Mouse (Mus musculus) neural tube, embryonic 14.5 days (tissue): ENCODE results near the gene Gm11034. TPM values are rescaled to one million over a fixed set of nuclear protein-coding genes. Genes with fewer than 3 reads are reported as not detected.

Experiments
- ATAC-seq: fragments of 200-750 bp; cut with Nextera tagmentation; 2 replicates; pipeline ENCODE4 v1.8.0; 2017; ENCODE audit warnings: low read depth, mild to moderate bottlenecking, moderate TSS enrichment, moderate library complexity
- H3K27ac ChIP-seq: fragments of 300-500 bp; sonication (generic); 2 replicates; pipeline ENCODE4 v1.5.1; 2014; ENCODE audit warnings: low read depth, mild to moderate bottlenecking, control low read depth, low read length, moderate library complexity, mixed read lengths
- H3K27me3 ChIP-seq: fragments of 300-500 bp; sonication (generic); 2 replicates; pipeline ENCODE4 v1.6.1; 2014; ENCODE audit warnings: low read length; ENCODE audit not compliant: control insufficient read depth, insufficient read depth
- H3K36me3 ChIP-seq: fragments of 300-500 bp; sonication (generic); 2 replicates; pipeline ENCODE4 v1.6.1; 2014; ENCODE audit warnings: low read length, mixed read lengths; ENCODE audit not compliant: control insufficient read depth, insufficient read depth
- H3K4me1 ChIP-seq: fragments of 300-500 bp; sonication (generic); 2 replicates; pipeline ENCODE4 v1.6.1; 2014; ENCODE audit warnings: low read length; ENCODE audit not compliant: control insufficient read depth, insufficient read depth
- H3K4me2 ChIP-seq: fragments of 300-500 bp; sonication (generic); 2 replicates; pipeline ENCODE4 v1.6.1; 2014; ENCODE audit warnings: mild to moderate bottlenecking, low read depth, low read length, control low read depth
- H3K4me3 ChIP-seq: fragments of 300-500 bp; sonication (generic); 2 replicates; pipeline ENCODE4 v1.5.1; 2014; ENCODE audit warnings: low read depth, low read length, control low read depth, mixed read lengths
- H3K9ac ChIP-seq: fragments of 300-500 bp; sonication (generic); replicated peaks from 2 replicates; pipeline ENCODE4 v1.6.1; 2014; ENCODE audit warnings: low read depth, mild to moderate bottlenecking, control low read depth, low read length, mixed read lengths
- H3K9me3 ChIP-seq: fragments of 300-500 bp; sonication (generic); 2 replicates; pipeline ENCODE4 v1.6.1; 2016; ENCODE audit warnings: low read length; ENCODE audit not compliant: control insufficient read depth
- WGBS: fragments of 180-500 bp; shearing (Covaris S2); extraction: QIAGEN DNeasy Blood & Tissue Kit; methylation state at CpG from one replicate; pipeline ENCODE4 v1.1.7; 2014; 5-methylcytosine and 5-hydroxymethylcytosine counted together
- polyA plus RNA-seq: library from polyadenylated mRNA; unstranded; fragments of >200 nt; fragmentation: Nextera tagmentation; extraction: Ambion mirVana; gene quantifications from 2 replicates; pipeline ENCODE4 v1.2.1, GENCODE M21; 2014

Gene Gm11034
- polyA plus RNA-seq, 1 experiment from 2014 or later: not detected

GRCm38 (mm10) chr8:72192065-72192464 lies 21.4 kb downstream of the Gm11034 start:
- no peaks in the 10 kb centered on the region for H3K27me3 ChIP-seq
- no peaks in the 10 kb centered on the region for H3K4me1 ChIP-seq
- H3K27ac ChIP-seq: no peak overlapping the region
- no peak overlapping the region for H3K4me3 ChIP-seq
- H3K4me2 ChIP-seq: no peak overlapping the region
- no peak overlapping the region for H3K9ac ChIP-seq
- no peak for ATAC-seq
- H3K9me3 ChIP-seq: no peaks in the 10 kb centered on the region
- H3K36me3 ChIP-seq: no peaks in the 10 kb centered on the region

- ATAC-seq: no peak
- Histone ChIP-seq H3K27ac (no peak overlapping the region), H3K36me3 (no peaks in the 10 kb centered on the region), H3K4me2 (no peak overlapping the region), H3K4me3 (no peak overlapping the region), H3K4me1 (no peaks in the 10 kb centered on the region), H3K9me3 (no peaks in the 10 kb centered on the region), H3K27me3 (no peaks in the 10 kb centered on the region), H3K9ac (no peak overlapping the region)
- WGBS: 87% methylated on average over 2 of the region's 2 CpGs
Observed at GRCm38 (mm10) chr8:72190215-72190539, 23.3 kb downstream of the Gm11034 start.

GRCm38 (mm10) chr8:72189417-72190214 lies 23.8 kb downstream of the Gm11034 start, which contains the start of gene Hsh2d:
Gene Hsh2d (plus strand): TSS chr8:72189638.
- Histone ChIP-seq H3K36me3 (no peaks in the 10 kb centered on the region), H3K27me3 (no peaks in the 10 kb centered on the region), H3K4me3 (no peak within 1 kb of the TSS), H3K9ac (no peak within 1 kb of the TSS), H3K4me1 (no peaks in the 10 kb centered on the region), H3K9me3 (no peaks in the 10 kb centered on the region), H3K27ac (no peak within 1 kb of the TSS), H3K4me2 (no peak within 1 kb of the TSS)
- ATAC-seq: no peak
- WGBS: 72% methylated on average over 12 of the region's 12 CpGs

- no peak overlapping the region for H3K4me3 ChIP-seq
- H3K27ac ChIP-seq: no peak overlapping the region
- no peak overlapping the region for H3K9ac ChIP-seq
- ATAC-seq: no peak
- H3K4me1 ChIP-seq: no peaks in the 10 kb centered on the region
- H3K4me2 ChIP-seq: no peak overlapping the region
- H3K36me3 ChIP-seq: no peaks in the 10 kb centered on the region
- WGBS: 90% methylated on average over 2 of the region's 2 CpGs
- no peaks in the 10 kb centered on the region for H3K27me3 ChIP-seq
- no peaks in the 10 kb centered on the region for H3K9me3 ChIP-seq
Observed at GRCm38 (mm10) chr8:72187793-72188331, 25.6 kb downstream of the Gm11034 start.

- ATAC-seq: no peak
- Histone ChIP-seq H3K9ac (no peak overlapping the region), H3K4me1 (no peaks in the 10 kb centered on the region), H3K27ac (no peak overlapping the region), H3K9me3 (no peaks in the 10 kb centered on the region), H3K4me3 (no peak overlapping the region), H3K36me3 (no peaks in the 10 kb centered on the region; the same call in 1 of the 2 replicates), H3K4me2 (no peak overlapping the region), H3K27me3 (no peaks in the 10 kb centered on the region)
- 72% methylated on average over 2 of the region's 2 CpGs for WGBS
Observed at GRCm38 (mm10) chr8:72183554-72184202, 29.8 kb downstream of the Gm11034 start.

GRCm38 (mm10) chr8:72177346-72177925 lies 36.0 kb downstream of the Gm11034 start:
- Histone ChIP-seq H3K4me2 (no peak overlapping the region), H3K4me3 (no peak overlapping the region), H3K4me1 (no peaks in the 10 kb centered on the region), H3K9me3 (no peaks in the 10 kb centered on the region), H3K9ac (no peak overlapping the region), H3K36me3 (peaks cover 45% of the 10 kb centered on the region), H3K27ac (no peak overlapping the region), H3K27me3 (no peaks in the 10 kb centered on the region)
- ATAC-seq: peak; percentile 62; the same call in 1 of the 2 replicates
- 60% methylated on average over 5 of the region's 5 CpGs for WGBS

GRCm38 (mm10) chr8:72169681-72170249 lies 43.7 kb downstream of the Gm11034 start:
- Histone ChIP-seq H3K4me2 (no peak overlapping the region), H3K27me3 (no peaks in the 10 kb centered on the region), H3K9me3 (no peaks in the 10 kb centered on the region), H3K36me3 (peaks cover 58% of the 10 kb centered on the region), H3K4me1 (no peaks in the 10 kb centered on the region), H3K4me3 (no peak overlapping the region), H3K9ac (no peak overlapping the region), H3K27ac (no peak overlapping the region)
- WGBS: 87% methylated on average over 3 of the region's 3 CpGs
- no peak for ATAC-seq

GRCm38 (mm10) chr8:72169098-72169668 lies 44.3 kb downstream of the Gm11034 start:
- WGBS: 94% methylated on average over 3 of the region's 3 CpGs
- ATAC-seq: no peak
- Histone ChIP-seq H3K27ac (no peak overlapping the region), H3K9ac (no peak overlapping the region), H3K36me3 (peaks cover 52% of the 10 kb centered on the region), H3K27me3 (no peaks in the 10 kb centered on the region), H3K4me3 (no peak overlapping the region), H3K9me3 (no peaks in the 10 kb centered on the region), H3K4me2 (no peak overlapping the region), H3K4me1 (no peaks in the 10 kb centered on the region)
